ENCODE assay signal across 8 mouse cellular contexts in genomic region chr15:77153088-77153546, GRCm38 (mm10).
A peak's percentile ranks its signal among the peaks of the same experiment; 100 is the strongest.
DNase-seq lines count a peak whose midpoint lies in the region; ATAC-seq and TF ChIP-seq lines count a peak whose summit lies in the region.

No protein-coding gene starts in this region.

- peak overlapping the region; percentile 92 for H3K9ac ChIP-seq in hindbrain, embryonic 14.5 days
- H3K9ac ChIP-seq in liver, embryonic 14.5 days (replicated peaks), result peak overlapping the region; percentile 27; the same call in 1 of the 2 replicates
- H3K9ac ChIP-seq in stomach, embryonic 16.5 days (ENCODE audit: low read length), result peak overlapping the region; percentile 75

- H3K36me3 ChIP-seq in G1E (replicated peaks), result no peaks in the 10 kb centered on the region
- no peaks in the 10 kb centered on the region for H3K36me3 ChIP-seq in hindbrain, embryonic 14.5 days (replicated peaks; ENCODE audit: control insufficient read depth, insufficient read depth)
- H3K36me3 ChIP-seq in liver, embryonic 14.5 days (replicated peaks; ENCODE audit: control insufficient read depth, insufficient read depth, low read depth), result no peaks in the 10 kb centered on the region
- no peaks in the 10 kb centered on the region for H3K36me3 ChIP-seq in stomach, embryonic 16.5 days (ENCODE audit: control insufficient read depth, insufficient read depth, low read length)
- no peaks in the 10 kb centered on the region for H3K36me3 ChIP-seq in thymus, adult 2 months (ENCODE audit: control insufficient read depth, insufficient read depth, low read length)

- peak overlapping the region; percentile 63; the same call in 1 of the 2 replicates for H3K4me3 ChIP-seq in G1E (ENCODE audit: low read depth, low read length)
- H3K4me3 ChIP-seq in embryonic fibroblast, embryonic 13.5 days (ENCODE audit: insufficient read depth, low read length), result peak overlapping the region; percentile 98
- H3K4me3 ChIP-seq in hindbrain, embryonic 14.5 days (replicated peaks; ENCODE audit: low read length), result peak overlapping the region; percentile 59
- H3K4me3 ChIP-seq in liver, embryonic 14.5 days (ENCODE audit: insufficient read depth in 1 of 2, low read depth in 2 of 2, low read length in 2 of 2), result peak overlapping the region; percentile 49 to 64
- H3K4me3 ChIP-seq in stomach, embryonic 16.5 days (replicated peaks; ENCODE audit: low read length), result peak overlapping the region; percentile 67
- H3K4me3 ChIP-seq in thymus, adult 2 months (ENCODE audit: control insufficient read depth, insufficient read depth, low read length), result no peak overlapping the region; the same call in 1 of the 2 replicates

- TF ChIP-seq EP300 in liver, embryonic 14.5 days (IDR thresholded peaks at IDR 0.05; ENCODE audit: low read depth), result no peak

- no peak for TF ChIP-seq CTCF in G1E (IDR thresholded peaks at IDR 0.05; ENCODE audit: low read depth, low read length)
- TF ChIP-seq CTCF in embryonic fibroblast, embryonic 13.5 days (IDR thresholded peaks at IDR 0.05; ENCODE audit: borderline replicate concordance, insufficient read depth, low read length), result no peak
- TF ChIP-seq CTCF in liver, embryonic 14.5 days (IDR thresholded peaks at IDR 0.05; ENCODE audit: low read depth), result no peak
- no peak for TF ChIP-seq CTCF in thymus, adult 2 months (IDR thresholded peaks at IDR 0.05; ENCODE audit: borderline replicate concordance, control insufficient read depth, extremely low read depth, insufficient read depth, low read length, poor library complexity)

- no peak; the same call in 1 of the 2 replicates for TF ChIP-seq POLR2A in embryonic fibroblast, embryonic 13.5 days (IDR thresholded peaks at IDR 0.05; ENCODE audit: low read depth, low read length)
- TF ChIP-seq POLR2A in thymus, adult 2 months (IDR thresholded peaks at IDR 0.05; ENCODE audit: control insufficient read depth, extremely low read depth, insufficient read depth, low read length, poor library complexity), result no peak

- peaks cover 43% of the 10 kb centered on the region for H3K4me1 ChIP-seq in G1E (ENCODE audit: insufficient read depth, low read depth, low read length)
- peaks cover 25% of the 10 kb centered on the region for H3K4me1 ChIP-seq in embryonic fibroblast, embryonic 13.5 days (ENCODE audit: control insufficient read depth, insufficient read depth, low read length)
- H3K4me1 ChIP-seq in hindbrain, embryonic 14.5 days (replicated peaks; ENCODE audit: control insufficient read depth, insufficient read depth, low read length), result peaks cover 42% of the 10 kb centered on the region
- H3K4me1 ChIP-seq in liver, embryonic 14.5 days (replicated peaks; ENCODE audit: control insufficient read depth in 2 of 2, insufficient read depth in 2 of 2, low read length in 1 of 2), result peaks cover 4 to 22% of the 10 kb centered on the region in 2 experiments; a peak in 3 of 4 replicates
- peaks cover 45% of the 10 kb centered on the region for H3K4me1 ChIP-seq in stomach, embryonic 16.5 days (ENCODE audit: control insufficient read depth, insufficient read depth, low read length)
- peaks cover 7% of the 10 kb centered on the region for H3K4me1 ChIP-seq in thymus, adult 2 months (replicated peaks; ENCODE audit: control insufficient read depth, insufficient read depth, low read length)

- peak overlapping the region; percentile 97 for H3K27ac ChIP-seq in embryonic fibroblast, embryonic 13.5 days (ENCODE audit: insufficient read depth, low read length)
- peak overlapping the region; percentile 97 for H3K27ac ChIP-seq in hindbrain, embryonic 14.5 days
- no peak overlapping the region for H3K27ac ChIP-seq in liver, embryonic 14.5 days
- H3K27ac ChIP-seq in stomach, embryonic 16.5 days (ENCODE audit: low read length), result peak overlapping the region; percentile 98
- no peak overlapping the region for H3K27ac ChIP-seq in thymus, adult 2 months (ENCODE audit: control insufficient read depth, insufficient read depth, low read length)

- peak overlapping the region; percentile 89 for H3K4me2 ChIP-seq in hindbrain, embryonic 14.5 days (replicated peaks)
- H3K4me2 ChIP-seq in liver, embryonic 14.5 days (ENCODE audit: low read depth), result peak overlapping the region; percentile 50
- H3K4me2 ChIP-seq in stomach, embryonic 16.5 days (ENCODE audit: low read depth, low read length), result peak overlapping the region; percentile 77

- H3K27me3 ChIP-seq in G1E (ENCODE audit: insufficient read depth, low read length), result peaks cover 15% of the 10 kb centered on the region
- no peaks in the 10 kb centered on the region for H3K27me3 ChIP-seq in hindbrain, embryonic 14.5 days (ENCODE audit: control insufficient read depth, insufficient read depth, low read length)
- H3K27me3 ChIP-seq in liver, embryonic 14.5 days (ENCODE audit: control insufficient read depth, insufficient read depth, low read length), result no peaks in the 10 kb centered on the region
- H3K27me3 ChIP-seq in stomach, embryonic 16.5 days (ENCODE audit: control insufficient read depth, insufficient read depth, low read length), result no peaks in the 10 kb centered on the region
- no peaks in the 10 kb centered on the region for H3K27me3 ChIP-seq in thymus, adult 2 months (ENCODE audit: control insufficient read depth, insufficient read depth, low read length)

- no peak for ATAC-seq in G1E (ENCODE audit: extremely low read depth, insufficient number of reproducible peaks, low FRiP score, poor library complexity, severe bottlenecking)
- peak; percentile 76 for ATAC-seq in hindbrain, embryonic 14.5 days (ENCODE audit: low FRiP score)
- ATAC-seq in liver, embryonic 14.5 days (ENCODE audit: insufficient read depth), result no peak
- peak; percentile 76; the same call in 1 of the 2 replicates for ATAC-seq in stomach, embryonic 16.5 days (ENCODE audit: insufficient read depth, low FRiP score)

- DNase-seq in adrenal gland, adult (ENCODE audit: inconsistent age in 2 of 2, low spot score in 1 of 2), result peak; percentile 48 to 87
- DNase-seq in adrenal gland, postnatal 4 days (ENCODE audit: low spot score in 2 of 2), result no peak
- no peak for DNase-seq in G1E (ENCODE audit: low spot score)
- DNase-seq in hindbrain, embryonic 14.5 days (ENCODE audit: low spot score), result peak; percentile 75
- no peak for DNase-seq in liver, embryonic 14.5 days (ENCODE audit: low read depth in 3 of 3, low spot score in 3 of 3)
- no peak for DNase-seq in thymus, adult 2 months

- 0% methylated on average over 3 of the region's 3 CpGs for WGBS in hindbrain, embryonic 14.5 days
- WGBS in liver, embryonic 14.5 days (ENCODE audit: insufficient replicate concordance), result 0% methylated on average over 3 of the region's 3 CpGs
- WGBS in stomach, embryonic 16.5 days, result 0% methylated on average over 3 of the region's 3 CpGs
- 1% methylated on average over 3 of the region's 3 CpGs for WGBS in thymus, adult 2 months

- H3K9me3 ChIP-seq in G1E (replicated peaks), result no peaks in the 10 kb centered on the region
- H3K9me3 ChIP-seq in hindbrain, embryonic 14.5 days (ENCODE audit: control insufficient read depth, low read length), result no peaks in the 10 kb centered on the region
- no peaks in the 10 kb centered on the region for H3K9me3 ChIP-seq in liver, embryonic 14.5 days (ENCODE audit: control insufficient read depth, low read length)
- H3K9me3 ChIP-seq in stomach, embryonic 16.5 days (replicated peaks; ENCODE audit: control insufficient read depth, low read length), result no peaks in the 10 kb centered on the region

Comparison
In these comparisons a context has a peak if more than half of its experiments do, and no peak if none do; other contexts are left out.
1. DNase-seq: peak in adrenal gland, adult (2 of 2) and hindbrain, embryonic 14.5 days (single experiment); none in adrenal gland, postnatal 4 days (0 of 2), G1E (single experiment), liver, embryonic 14.5 days (0 of 3) and thymus, adult 2 months (single experiment).
2. ATAC-seq: peak in hindbrain, embryonic 14.5 days (single experiment) and stomach, embryonic 16.5 days (single experiment); none in G1E (single experiment) and liver, embryonic 14.5 days (single experiment).
3. H3K27ac ChIP-seq: peak in embryonic fibroblast, embryonic 13.5 days (single experiment), hindbrain, embryonic 14.5 days (single experiment) and stomach, embryonic 16.5 days (single experiment); none in liver, embryonic 14.5 days (single experiment) and thymus, adult 2 months (single experiment).
4. H3K9ac ChIP-seq: peak in every context shown above with its lines; median percentile 92 in hindbrain, embryonic 14.5 days; 75 in stomach, embryonic 16.5 days; 27 in liver, embryonic 14.5 days.
5. Peak in every context shown above with its lines, with median percentiles within 50 percentile points of each other: H3K4me2 ChIP-seq.